25 mouse cellular contexts compared by ENCODE assay signal in genomic region chr15:88848661-88849060, GRCm38 (mm10). TPM values are rescaled to one million over a fixed set of nuclear protein-coding genes. Genes with fewer than 3 reads are reported as not detected.
DNase-seq lines count a peak whose midpoint lies in the region; ATAC-seq and TF ChIP-seq lines count a peak whose summit lies in the region.
"Had no signal": no experiment of that assay in that cellular context is flagged by ENCODE, and none has a peak within 500 bp of the region (broad histone marks: within the 10 kb centered on the region; RNA-seq: fewer than 3 reads in every experiment).

No protein-coding gene starts in this region.

- ATAC-seq in heart, embryonic 11.5 days (replicated peaks; ENCODE audit: insufficient number of reproducible peaks, low FRiP score, low TSS enrichment) = no peak
- ATAC-seq: activated CD4-positive, CD25-positive, alpha-beta regulatory T cell, adult 4 months; CD4-positive, CD25-positive, alpha-beta regulatory T cell, adult 4 months; forebrain, embryonic 14.5 days; forebrain, embryonic 16.5 days; Patski had no signal

- no peak for TF ChIP-seq POLR2A in heart, adult 2 months (IDR thresholded peaks at IDR 0.05; ENCODE audit: insufficient read depth, low read depth, low read length)

- H3K27ac ChIP-seq in gastrocnemius, adult 2 months = peak overlapping the region; percentile 90
- H3K27ac ChIP-seq in heart, adult 2 months = peak overlapping the region; percentile 91
- H3K27ac ChIP-seq in heart, embryonic 11.5 days (ENCODE audit: low read depth, low read length) = no peak overlapping the region
- peak overlapping the region; percentile 60 for H3K27ac ChIP-seq in brown adipose tissue, adult 24 weeks (replicated peaks; ENCODE audit: low read depth, low read length)
- H3K27ac ChIP-seq: embryonic facial prominence, embryonic 13.5 days; embryonic facial prominence, embryonic 15.5 days; forebrain, embryonic 10.5 days; forebrain, embryonic 12.5 days had no signal

- DNase-seq in gastrocnemius, adult 2 months = no peak
- DNase-seq in gastrocnemius, postnatal 25 days = no peak
- peak in 1 of 2 experiments; percentile 19 for DNase-seq in heart, adult 2 months
- DNase-seq: adrenal gland, adult 8-10 months; adrenal gland, postnatal 14 days; adrenal gland, postnatal 36 days; B cell, adult 2 months; cerebellum, adult 18-20 months; cerebellum, adult 8-10 months; cerebellum, postnatal 14 days; cerebellum, postnatal 36 days; embryo, embryonic 11 days had no signal

- intact Hi-C loops in gastrocnemius, adult 2 months (cut with DNase I) = no loop called here
- intact Hi-C loops in heart, adult 2 months (cut with DNase I) = no loop called here

- no peak overlapping the region for H3K9ac ChIP-seq in heart, adult 2 months (ENCODE audit: low read depth, low read length)
- H3K9ac ChIP-seq in heart, embryonic 11.5 days (ENCODE audit: low read depth, low read length) = no peak overlapping the region
- H3K9ac ChIP-seq: embryonic facial prominence, embryonic 13.5 days; embryonic facial prominence, embryonic 15.5 days; forebrain, embryonic 12.5 days had no signal

- peaks cover 28% of the 10 kb centered on the region for H3K4me1 ChIP-seq in heart, adult 2 months (ENCODE audit: control insufficient read depth, insufficient read depth, low read length)
- H3K4me1 ChIP-seq in heart, embryonic 11.5 days (ENCODE audit: control insufficient read depth, insufficient read depth, low read length) = peaks cover 13% of the 10 kb centered on the region
- H3K4me1 ChIP-seq in brown adipose tissue, adult 24 weeks (ENCODE audit: control insufficient read depth, insufficient read depth, insufficient read length, low read length) = peaks cover 50% of the 10 kb centered on the region

- no peak overlapping the region for H3K4me2 ChIP-seq in heart, embryonic 11.5 days
- H3K4me2 ChIP-seq: embryonic facial prominence, embryonic 13.5 days; embryonic facial prominence, embryonic 15.5 days; forebrain, embryonic 12.5 days had no signal

- TF ChIP-seq CTCF in gastrocnemius, adult 2 months (IDR thresholded peaks at IDR 0.05) = no peak
- TF ChIP-seq CTCF in heart, adult 2 months (IDR thresholded peaks at IDR 0.05) = no peak

- no peaks in the 10 kb centered on the region for H3K27me3 ChIP-seq in heart, adult 2 months (ENCODE audit: control insufficient read depth, insufficient read depth, low read length)
- no peaks in the 10 kb centered on the region for H3K27me3 ChIP-seq in heart, embryonic 11.5 days (ENCODE audit: control insufficient read depth, insufficient read depth, low read length)
- H3K27me3 ChIP-seq: embryonic facial prominence, embryonic 13.5 days; embryonic facial prominence, embryonic 15.5 days; forebrain, embryonic 12.5 days; Patski had no signal

- no peak for TF ChIP-seq EP300 in heart, adult 2 months (IDR thresholded peaks at IDR 0.05; ENCODE audit: insufficient read depth, low read depth, low read length)

- WGBS in heart, adult 2 months = 96% methylated on average over 1 of the region's 1 CpGs
- 81% methylated on average over 1 of the region's 1 CpGs for WGBS in heart, embryonic 11.5 days (ENCODE audit: insufficient replicate concordance)

- H3K36me3 ChIP-seq in heart, adult 2 months (ENCODE audit: control insufficient read depth, insufficient read depth, low read length) = peaks cover 3% of the 10 kb centered on the region; the same call in 1 of the 2 replicates
- no peaks in the 10 kb centered on the region for H3K36me3 ChIP-seq in heart, embryonic 11.5 days (ENCODE audit: control insufficient read depth, insufficient read depth, low read length)
- H3K36me3 ChIP-seq: embryonic facial prominence, embryonic 13.5 days; embryonic facial prominence, embryonic 15.5 days; forebrain, embryonic 10.5 days; forebrain, embryonic 12.5 days; G1E had no signal

- H3K4me3 ChIP-seq in gastrocnemius, adult 2 months = no peak overlapping the region
- no peak overlapping the region for H3K4me3 ChIP-seq in heart, adult 2 months
- H3K4me3 ChIP-seq in heart, embryonic 11.5 days (ENCODE audit: low read depth, low read length) = no peak overlapping the region
- H3K4me3 ChIP-seq in brown adipose tissue, adult 24 weeks (ENCODE audit: insufficient read depth, low read depth, low read length) = no peak overlapping the region
- H3K4me3 ChIP-seq: embryonic facial prominence, embryonic 13.5 days; embryonic facial prominence, embryonic 15.5 days; erythroblast, embryonic 14.5 days; forebrain, embryonic 10.5 days; forebrain, embryonic 12.5 days had no signal

- H3K9me3 ChIP-seq in heart, embryonic 11.5 days (replicated peaks; ENCODE audit: control insufficient read depth, low read length) = no peaks in the 10 kb centered on the region
- H3K9me3 ChIP-seq: embryonic facial prominence, embryonic 13.5 days; embryonic facial prominence, embryonic 15.5 days; forebrain, embryonic 10.5 days; forebrain, embryonic 12.5 days; G1E had no signal

- H3K79me2 ChIP-seq in heart, adult 2 months (replicated peaks; ENCODE audit: control insufficient read depth, insufficient read depth, low read length) = no peaks in the 10 kb centered on the region

RNA-seq across cellular contexts. Expression of gene Pim3, which starts 13.3 kb away (rescaled TPM):
- total RNA-seq in gastrocnemius, adult 2 months (2021) = 10 to 100 TPM; 34.4 to 46.6 TPM
- total RNA-seq in gastrocnemius, postnatal 25 days (2021) = 10 to 100 TPM; 20.6 to 22.2 TPM
- total RNA-seq in heart, adult 2 months (2021) = 100 to 1,000 TPM in 1 of 2 experiments, 10 to 100 TPM in 1; 95.3 to 133 TPM
- polyA plus RNA-seq in heart, adult 2 months (2012; rRNA removed) = 45.6 and 58.8 TPM in 2 replicates
- polyA plus RNA-seq in heart, embryonic 11.5 days (2014; fragmentation: Nextera tagmentation; extraction: Ambion mirVana) = 43.7 and 50.1 TPM in 2 replicates
- polyA plus RNA-seq in brown adipose tissue, adult 24 weeks (2012; ENCODE audit: insufficient read depth, insufficient read length, missing spikeins) = 29.2 and 73.9 TPM in 2 replicates

RNA-seq across cellular contexts. Expression of gene Creld2, which starts 29.2 kb away (rescaled TPM):
- total RNA-seq in gastrocnemius, adult 2 months (2021) = 10 to 100 TPM in 1 of 2 experiments, 1 to 10 TPM in 1; 8.1 to 11.6 TPM
- 1 to 10 TPM; 9.8 to 9.9 TPM for total RNA-seq in gastrocnemius, postnatal 25 days (2021)
- total RNA-seq in heart, adult 2 months (2021) = 10 to 100 TPM; 23.6 to 24.7 TPM
- 13.6 and 19.9 TPM in 2 replicates for polyA plus RNA-seq in heart, adult 2 months (2012; rRNA removed)
- polyA plus RNA-seq in heart, embryonic 11.5 days (2014; fragmentation: Nextera tagmentation; extraction: Ambion mirVana) = 71.7 and 83.6 TPM in 2 replicates
- 7.8 and 12.6 TPM in 2 replicates for polyA plus RNA-seq in brown adipose tissue, adult 24 weeks (2012; ENCODE audit: insufficient read depth, insufficient read length, missing spikeins)

RNA-seq across cellular contexts. Expression of gene Alg12, which starts 29.5 kb away (rescaled TPM):
- 1 to 10 TPM; 3.9 to 6.6 TPM for total RNA-seq in gastrocnemius, adult 2 months (2021)
- 1 to 10 TPM; 3.5 to 5.2 TPM for total RNA-seq in gastrocnemius, postnatal 25 days (2021)
- 1 to 10 TPM; 7.2 to 8.7 TPM for total RNA-seq in heart, adult 2 months (2021)
- 11.0 and 17.5 TPM in 2 replicates for polyA plus RNA-seq in heart, adult 2 months (2012; rRNA removed)
- 11.6 and 12.5 TPM in 2 replicates for polyA plus RNA-seq in heart, embryonic 11.5 days (2014; fragmentation: Nextera tagmentation; extraction: Ambion mirVana)
- polyA plus RNA-seq in brown adipose tissue, adult 24 weeks (2012; ENCODE audit: insufficient read depth, insufficient read length, missing spikeins) = 6.0 and 7.2 TPM in 2 replicates
